Mouse (Mus musculus) embryonic fibroblast, embryonic 13.5 days (primary cell): ENCODE results near the gene Trim10.

Experiments used
- CTCF ChIP-seq: IDR thresholded peaks from 2 replicates; pipeline ENCODE4 v1.5.1; 2011; ENCODE audit warnings: mild to moderate bottlenecking, control low read depth, low read length, moderate library complexity, borderline replicate concordance; ENCODE audit not compliant: insufficient read depth
- POLR2A ChIP-seq: IDR thresholded peaks from 2 replicates; pipeline ENCODE4 v1.6.1; 2011; ENCODE audit warnings: low read depth, mild to moderate bottlenecking, control low read depth, low read length, moderate library complexity

DNA sequence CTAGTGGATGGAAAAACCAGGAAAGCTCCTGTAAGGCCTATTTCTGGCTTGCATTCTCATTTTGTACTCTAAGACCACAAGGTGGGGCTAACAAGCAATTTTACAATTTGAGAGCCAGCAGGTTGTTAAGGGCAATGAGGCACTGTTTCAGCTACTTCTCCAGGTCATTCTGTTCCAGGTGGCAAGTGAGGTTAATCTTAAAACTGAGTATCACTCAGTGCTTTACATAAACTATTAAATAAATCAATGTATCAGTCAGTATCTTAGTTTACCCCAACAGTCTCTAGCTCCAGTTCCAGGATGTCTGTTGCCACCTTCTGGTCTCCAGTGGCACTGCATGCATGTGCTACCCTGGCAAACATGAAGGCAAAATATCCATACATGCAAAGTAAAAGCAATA, 45.4 kb upstream of the Trim10 start:
- TF ChIP-seq POLR2A (no peak), CTCF (peak; percentile 78; the same call in 1 of the 2 replicates)
